Mouse (Mus musculus) liver, postnatal 0 days (tissue): ENCODE results near the gene Apobec3. TPM values are rescaled to one million over a fixed set of nuclear protein-coding genes. Genes with fewer than 3 reads are reported as not detected.

Source experiments
- ATAC-seq: fragments of 200-750 bp; cut with Nextera tagmentation; 2 replicates; pipeline ENCODE4 v1.8.0; 2017; ENCODE audit warnings: mild to moderate bottlenecking, moderate library complexity
- DNase-seq: peaks from one replicate; pipeline ENCODE4 v3.0.0-alpha.2; 2016
- H3K27ac ChIP-seq: fragments of 300-500 bp; sonication (generic); 2 replicates; pipeline ENCODE4 v1.5.1; 2014; ENCODE audit warnings: antibody characterized with exemption, moderate library complexity, mild to moderate bottlenecking, low read depth
- H3K27me3 ChIP-seq: fragments of 300-500 bp; sonication (generic); 2 replicates; pipeline ENCODE4 v1.6.1; 2014; ENCODE audit warnings: low read length, control low read depth, mixed read lengths; ENCODE audit not compliant: insufficient read depth
- H3K36me3 ChIP-seq: fragments of 300-500 bp; sonication (generic); replicated peaks from 2 replicates; pipeline ENCODE4 v1.6.1; 2014; ENCODE audit warnings: mild to moderate bottlenecking, control low read depth, low read length, moderate library complexity, mixed read lengths; ENCODE audit not compliant: insufficient read depth
- H3K4me1 ChIP-seq: fragments of 300-500 bp; sonication (generic); 2 replicates; pipeline ENCODE4 v1.6.1; 2014; ENCODE audit warnings: antibody characterized with exemption, mild to moderate bottlenecking, control low read depth; ENCODE audit not compliant: insufficient read depth
- H3K4me2 ChIP-seq: fragments of 300-500 bp; sonication (generic); 2 replicates; pipeline ENCODE4 v1.6.1; 2014; ENCODE audit warnings: low read depth, mild to moderate bottlenecking, low read length, moderate library complexity, mixed read lengths
- H3K4me3 ChIP-seq: fragments of 300-500 bp; sonication (generic); 2 replicates; pipeline ENCODE4 v1.5.1; 2014; ENCODE audit warnings: low read depth, low read length
- H3K9ac ChIP-seq: fragments of 300-500 bp; sonication (generic); replicated peaks from 2 replicates; pipeline ENCODE4 v1.6.1; 2014; ENCODE audit warnings: mild to moderate bottlenecking, moderate library complexity
- H3K9me3 ChIP-seq: fragments of 300-500 bp; sonication (generic); 2 replicates; pipeline ENCODE4 v1.6.1; 2016; ENCODE audit warnings: mild to moderate bottlenecking, control low read depth, low read length, mixed read lengths
- CTCF ChIP-seq: sonication (generic); IDR thresholded peaks from 2 replicates; pipeline ENCODE4 v1.5.1; 2016; ENCODE audit warnings: antibody characterized with exemption, low read depth
- EP300 ChIP-seq: IDR thresholded peaks from 2 replicates; pipeline ENCODE4 v1.6.1; 2016; ENCODE audit warnings: antibody characterized with exemption, low read depth, mild to moderate bottlenecking
- WGBS: fragments of 180-500 bp; shearing (Covaris S2); extraction: QIAGEN DNeasy Blood & Tissue Kit; methylation state at CpG from one replicate; pipeline ENCODE4 v1.1.7; 2014; ENCODE audit not compliant: insufficient replicate concordance; 5-methylcytosine and 5-hydroxymethylcytosine counted together
- polyA plus RNA-seq: library from polyadenylated mRNA; unstranded; fragments of >200 nt; fragmentation: Nextera tagmentation; extraction: Ambion mirVana; gene quantifications from 2 replicates; pipeline ENCODE4 v1.2.1, GENCODE M21; 2015

Gene Apobec3
- polyA plus RNA-seq, 1 experiment from 2014 or later, result 38.1 TPM

- DNase-seq (no peak), ATAC-seq (no peak)
- Histone ChIP-seq H3K36me3 (no peaks in the 10 kb centered on the region), H3K27ac (no peak overlapping the region), H3K9ac (no peak overlapping the region), H3K9me3 (0 out of 2 replicates have a peak, but pooled peaks cover 2% of the 10 kb centered on the region), H3K4me1 (no peaks in the 10 kb centered on the region), H3K27me3 (no peaks in the 10 kb centered on the region), H3K4me2 (no peak overlapping the region), H3K4me3 (no peak overlapping the region)
- TF ChIP-seq CTCF (peak; percentile 19), EP300 (no peak)
- WGBS, result 66% methylated on average over 3 of the region's 3 CpGs
Observed at GRCm38 (mm10) chr15:79867260-79868002, 24.0 kb upstream of the Apobec3 start.

- no peak overlapping the region for H3K27ac ChIP-seq
- TF ChIP-seq CTCF (no peak), EP300 (no peak)
- H3K4me2 ChIP-seq, result no peak overlapping the region
- 0 out of 2 replicates have a peak, but pooled peaks cover 2% of the 10 kb centered on the region for H3K9me3 ChIP-seq
- no peaks in the 10 kb centered on the region for H3K4me1 ChIP-seq
- no peaks in the 10 kb centered on the region for H3K36me3 ChIP-seq
- H3K4me3 ChIP-seq, result no peak overlapping the region
- 87% methylated on average over 8 of the region's 8 CpGs for WGBS
- no peak for DNase-seq
- no peak for ATAC-seq
- no peak overlapping the region for H3K9ac ChIP-seq
- H3K27me3 ChIP-seq, result no peaks in the 10 kb centered on the region
Observed at GRCm38 (mm10) chr15:79873545-79873944, 17.9 kb upstream of the Apobec3 start.

GRCm38 (mm10) chr15:79873995-79874394 lies 17.5 kb upstream of the Apobec3 start:
- WGBS, result 39% methylated on average over 2 of the region's 2 CpGs
- H3K36me3 ChIP-seq, result no peaks in the 10 kb centered on the region
- no peak overlapping the region for H3K4me2 ChIP-seq
- no peaks in the 10 kb centered on the region for H3K4me1 ChIP-seq
- H3K4me3 ChIP-seq, result no peak overlapping the region
- H3K9me3 ChIP-seq, result 0 out of 2 replicates have a peak, but pooled peaks cover 2% of the 10 kb centered on the region
- DNase-seq, result no peak
- H3K27me3 ChIP-seq, result no peaks in the 10 kb centered on the region
- TF ChIP-seq EP300, result no peak
- no peak for TF ChIP-seq CTCF
- no peak for ATAC-seq
- no peak overlapping the region for H3K27ac ChIP-seq
- no peak overlapping the region for H3K9ac ChIP-seq

- WGBS, result 84% methylated on average over 18 of the region's 18 CpGs
- ATAC-seq (no peak), DNase-seq (no peak)
- Histone ChIP-seq H3K4me2 (no peak overlapping the region), H3K27ac (no peak overlapping the region), H3K9me3 (no peaks in the 10 kb centered on the region), H3K36me3 (no peaks in the 10 kb centered on the region), H3K27me3 (no peaks in the 10 kb centered on the region), H3K4me1 (no peaks in the 10 kb centered on the region), H3K4me3 (no peak overlapping the region), H3K9ac (no peak overlapping the region)
- TF ChIP-seq EP300 (no peak), CTCF (no peak)
Observed at GRCm38 (mm10) chr15:79875261-79875995, 16.0 kb upstream of the Apobec3 start.

- TF ChIP-seq CTCF (no peak), EP300 (no peak)
- H3K9ac ChIP-seq, result no peak overlapping the region
- no peak overlapping the region; the same call in 1 of the 2 replicates for H3K27ac ChIP-seq
- 66% methylated on average over 6 of the region's 6 CpGs for WGBS
- H3K4me2 ChIP-seq, result no peak overlapping the region
- no peaks in the 10 kb centered on the region for H3K36me3 ChIP-seq
- H3K4me3 ChIP-seq, result no peak overlapping the region
- H3K9me3 ChIP-seq, result no peaks in the 10 kb centered on the region
- H3K4me1 ChIP-seq, result peaks cover 8% of the 10 kb centered on the region; the same call in 1 of the 2 replicates
- DNase-seq (peak; percentile 16), ATAC-seq (no peak)
- peaks cover 3% of the 10 kb centered on the region; the same call in 1 of the 2 replicates for H3K27me3 ChIP-seq
Observed at GRCm38 (mm10) chr15:79878725-79879136, 12.7 kb upstream of the Apobec3 start.

DNA sequence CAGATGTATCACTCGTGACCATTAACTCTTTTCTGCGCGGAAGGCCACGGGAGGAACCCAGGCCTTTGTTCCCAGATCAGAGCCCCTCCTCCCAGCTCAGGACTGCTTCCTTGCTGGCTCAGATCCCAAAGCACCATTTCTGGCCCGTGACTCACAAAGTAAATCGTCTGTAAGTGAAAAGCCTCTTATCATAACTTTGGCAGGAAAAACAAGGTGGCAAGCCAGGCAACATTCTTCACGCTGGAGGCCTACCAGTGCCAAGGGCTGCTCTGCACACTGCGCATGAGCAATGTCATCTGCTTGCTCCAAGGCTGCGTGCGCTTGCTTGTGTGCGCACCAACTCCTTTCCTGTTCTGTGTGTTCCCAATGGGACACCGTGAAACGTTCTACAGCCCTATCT lies 12.1 kb upstream of the Apobec3 start:
- ATAC-seq (peak; percentile 28), DNase-seq (peak; percentile 31)
- H3K4me3 ChIP-seq, result no peak overlapping the region
- 50% methylated on average over 13 of the region's 13 CpGs for WGBS
- H3K9me3 ChIP-seq, result no peaks in the 10 kb centered on the region
- H3K4me2 ChIP-seq, result no peak overlapping the region
- no peak overlapping the region; the same call in 1 of the 2 replicates for H3K27ac ChIP-seq
- peaks cover 8% of the 10 kb centered on the region; the same call in 1 of the 2 replicates for H3K4me1 ChIP-seq
- TF ChIP-seq EP300 (no peak; the same call in 1 of the 2 replicates), CTCF (no peak)
- no peaks in the 10 kb centered on the region for H3K36me3 ChIP-seq
- no peak overlapping the region for H3K9ac ChIP-seq
- peaks cover 3% of the 10 kb centered on the region; the same call in 1 of the 2 replicates for H3K27me3 ChIP-seq
